Mouse (Mus musculus) ES-Bruce4 (cell line): ENCODE results near the gene Banp. TPM values are rescaled to one million over a fixed set of nuclear protein-coding genes. Genes with fewer than 3 reads are reported as not detected.

Experiments used
- H3K27ac ChIP-seq: 2 replicates; pipeline ENCODE4 v1.5.1; 2012; ENCODE audit warnings: low read length, inconsistent platforms; ENCODE audit not compliant: insufficient read depth
- H3K27me3 ChIP-seq: 2 replicates; pipeline ENCODE4 v1.6.1; 2012; ENCODE audit warnings: mild to moderate bottlenecking, low read length, inconsistent platforms; ENCODE audit not compliant: control insufficient read depth, poor library complexity, insufficient read depth, severe bottlenecking
- H3K36me3 ChIP-seq: 2 replicates; pipeline ENCODE4 v1.6.1; 2012; ENCODE audit warnings: inconsistent platforms, mild to moderate bottlenecking, low read length, moderate library complexity; ENCODE audit not compliant: control insufficient read depth, poor library complexity, insufficient read depth, severe bottlenecking
- H3K4me1 ChIP-seq: one replicate; pipeline ENCODE4 v1.8.1; 2011; ENCODE audit warnings: low read length; ENCODE audit not compliant: control insufficient read depth, insufficient read depth
- H3K4me3 ChIP-seq: 2 replicates; pipeline ENCODE4 v1.5.1; 2011; ENCODE audit warnings: low read depth, mild to moderate bottlenecking, low read length
- H3K9ac ChIP-seq: 2 replicates; pipeline ENCODE4 v1.6.1; 2012; ENCODE audit warnings: low read depth, mild to moderate bottlenecking, inconsistent platforms; ENCODE audit not compliant: poor library complexity, severe bottlenecking
- H3K9me3 ChIP-seq: replicated peaks from 2 replicates; pipeline ENCODE4 v1.6.1; 2012; ENCODE audit warnings: mild to moderate bottlenecking, low read length, inconsistent platforms; ENCODE audit not compliant: control insufficient read depth, poor library complexity, insufficient read depth, severe bottlenecking
- CTCF ChIP-seq: IDR thresholded peaks from one replicate; pipeline ENCODE4 v1.8.1; 2011; ENCODE audit warnings: low read depth, low read length
- EP300 ChIP-seq: IDR thresholded peaks from 2 replicates; pipeline ENCODE4 v1.6.1; 2011; ENCODE audit warnings: low read depth, low read length; ENCODE audit not compliant: insufficient read depth
- POLR2A ChIP-seq: IDR thresholded peaks from one replicate; pipeline ENCODE4 v1.8.1; 2011; ENCODE audit warnings: low read length; ENCODE audit not compliant: insufficient read depth
- polyA plus RNA-seq: library from polyadenylated mRNA; stranded (reverse); fragments of >200 nt; gene quantifications from 2 replicates; pipeline ENCODE4 v1.2.4, GENCODE M21; 2011; ENCODE audit warnings: low read depth; ENCODE audit not compliant: missing spikeins, insufficient read depth, insufficient read length

Gene Banp
- polyA plus RNA-seq, 1 experiment, result 47.2 TPM

DNA sequence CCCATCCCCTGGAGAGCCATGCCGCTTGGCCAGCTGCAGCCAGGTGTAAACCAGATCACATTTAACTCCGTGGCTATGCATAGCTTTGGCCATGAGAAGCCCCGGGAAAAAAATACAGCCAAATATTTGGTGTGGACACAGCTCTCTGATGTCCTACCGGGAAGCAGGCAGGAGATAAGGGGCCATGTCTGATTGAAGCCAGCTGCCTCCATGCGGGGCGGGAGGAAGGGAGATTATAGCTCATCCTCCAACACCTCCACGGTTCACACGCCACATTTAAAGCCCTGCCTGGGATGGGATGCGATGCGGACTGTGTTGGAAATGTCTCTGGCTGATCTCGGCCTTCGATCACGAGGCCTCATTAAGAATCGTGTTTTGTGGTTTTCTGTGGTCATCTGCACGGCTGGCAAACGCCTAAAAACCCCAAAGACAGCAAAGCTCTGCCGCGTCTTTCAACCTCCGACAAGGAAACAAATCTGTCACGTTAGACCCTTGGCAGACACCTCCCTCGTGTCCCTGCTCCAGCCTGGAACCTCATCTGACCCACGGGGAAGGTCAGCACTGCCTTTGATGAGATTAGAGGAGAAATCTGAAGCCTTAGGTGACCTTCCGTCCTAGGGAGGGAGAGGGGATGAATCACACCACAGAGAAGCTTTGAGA, 126.8 kb downstream of the Banp start:
- H3K9ac ChIP-seq, result no peak overlapping the region
- H3K9me3 ChIP-seq, result no peaks in the 10 kb centered on the region

GRCm38 (mm10) chr8:122078321-122078720, 128.8 kb downstream of the Banp start:
- TF ChIP-seq EP300 (no peak), POLR2A (no peak), CTCF (no peak)
- Histone ChIP-seq H3K9ac (no peak overlapping the region), H3K27ac (no peak overlapping the region), H3K9me3 (no peaks in the 10 kb centered on the region), H3K4me1 (no peaks in the 10 kb centered on the region), H3K27me3 (no peaks in the 10 kb centered on the region), H3K4me3 (no peak overlapping the region), H3K36me3 (no peaks in the 10 kb centered on the region)

More for the DNA sequence above, 126.8 kb downstream of the Banp start:
- Histone ChIP-seq H3K27me3 (no peaks in the 10 kb centered on the region), H3K4me1 (no peaks in the 10 kb centered on the region), H3K4me3 (no peak overlapping the region), H3K36me3 (no peaks in the 10 kb centered on the region), H3K27ac (no peak overlapping the region)
- TF ChIP-seq POLR2A (no peak), CTCF (no peak), EP300 (no peak)

Other genes starting within 250 kb of the Banp start
- 1.4 and 1.8 TPM in 2 replicates for gene Jph3, start 220.1 kb upstream of the Banp start, polyA plus RNA-seq
- gene Klhdc4, start 120.2 kb upstream of the Banp start, polyA plus RNA-seq, result 34.6 and 42.1 TPM in 2 replicates
- 80.8 and 85.4 TPM in 2 replicates for gene Slc7a5, start 42.1 kb upstream of the Banp start, polyA plus RNA-seq
- gene Car5a, start 4.8 kb upstream of the Banp start, polyA plus RNA-seq, result 4.3 and 5.8 TPM in 2 replicates